Mouse (Mus musculus): Measurements from ENCODE around the gene Ebf3. TPM values are rescaled to one million over a fixed set of nuclear protein-coding genes. Genes with fewer than 3 reads are reported as not detected.

Ebf3 gene
- polyA plus RNA-seq, 1 experiment from 2014 or later, result 12.9 TPM

- no peak overlapping the region for H3K4me3 ChIP-seq (ENCODE audit: low read depth, low read length)
- H3K27ac ChIP-seq (ENCODE audit: low read depth, low read length), result no peak overlapping the region; the same call in 1 of the 2 replicates
- peaks cover 16% of the 10 kb centered on the region for H3K4me1 ChIP-seq (ENCODE audit: control insufficient read depth, insufficient read depth, low read length)
- WGBS, result 40% methylated on average over 5 of the region's 5 CpGs
- H3K36me3 ChIP-seq (ENCODE audit: control insufficient read depth, insufficient read depth, low read length), result no peaks in the 10 kb centered on the region
- DNase-seq (ENCODE audit: low spot score) (no peak), ATAC-seq (ENCODE audit: insufficient read depth, low FRiP score, low TSS enrichment) (no peak)
- H3K27me3 ChIP-seq (ENCODE audit: control insufficient read depth, insufficient read depth, low read length), result no peaks in the 10 kb centered on the region
- no peak overlapping the region for H3K9ac ChIP-seq (ENCODE audit: low read length)
- no peaks in the 10 kb centered on the region for H3K9me3 ChIP-seq (ENCODE audit: control insufficient read depth, low read length)
- no peak overlapping the region for H3K4me2 ChIP-seq (ENCODE audit: low read depth)
Measured at GRCm38 (mm10) chr7:137239542-137240133, 74.6 kb downstream of the Ebf3 start.

GRCm38 (mm10) chr7:137237419-137237818, 76.8 kb downstream of the Ebf3 start:
- Histone ChIP-seq H3K4me2 (ENCODE audit: low read depth) (no peak overlapping the region), H3K27ac (ENCODE audit: low read depth, low read length) (no peak overlapping the region), H3K27me3 (ENCODE audit: control insufficient read depth, insufficient read depth, low read length) (no peaks in the 10 kb centered on the region), H3K4me1 (ENCODE audit: control insufficient read depth, insufficient read depth, low read length) (peaks cover 10% of the 10 kb centered on the region), H3K4me3 (ENCODE audit: low read depth, low read length) (no peak overlapping the region), H3K9ac (ENCODE audit: low read length) (no peak overlapping the region), H3K36me3 (ENCODE audit: control insufficient read depth, insufficient read depth, low read length) (no peaks in the 10 kb centered on the region), H3K9me3 (ENCODE audit: control insufficient read depth, low read length) (no peaks in the 10 kb centered on the region)
- DNase-seq (ENCODE audit: low spot score) (peak; percentile 12), ATAC-seq (ENCODE audit: insufficient read depth, low FRiP score, low TSS enrichment) (no peak)
- whole genome bisulfite sequencing, result 57% methylated on average over 12 of the region's 12 CpGs

- 92% methylated on average over 3 of the region's 3 CpGs for WGBS
Measured at GRCm38 (mm10) chr7:137223823-137224222, 90.4 kb downstream of the Ebf3 start.

GRCm38 (mm10) chr7:137222831-137223505, 91.3 kb downstream of the Ebf3 start:
- H3K36me3 ChIP-seq (ENCODE audit: control insufficient read depth, insufficient read depth, low read length), result 0 out of 2 replicates have a peak, but pooled peaks cover 2% of the 10 kb centered on the region

More at GRCm38 (mm10) chr7:137223823-137224222, 90.4 kb downstream of the Ebf3 start:
- Histone ChIP-seq H3K27ac (ENCODE audit: low read depth, low read length) (no peak overlapping the region), H3K36me3 (ENCODE audit: control insufficient read depth, insufficient read depth, low read length) (0 out of 2 replicates have a peak, but pooled peaks cover 2% of the 10 kb centered on the region), H3K4me1 (ENCODE audit: control insufficient read depth, insufficient read depth, low read length) (peaks cover 19% of the 10 kb centered on the region), H3K9me3 (ENCODE audit: control insufficient read depth, low read length) (no peaks in the 10 kb centered on the region), H3K4me2 (ENCODE audit: low read depth) (no peak overlapping the region), H3K9ac (ENCODE audit: low read length) (no peak overlapping the region), H3K27me3 (ENCODE audit: control insufficient read depth, insufficient read depth, low read length) (no peaks in the 10 kb centered on the region), H3K4me3 (ENCODE audit: low read depth, low read length) (no peak overlapping the region)
- ATAC-seq (ENCODE audit: insufficient read depth, low FRiP score, low TSS enrichment) (no peak), DNase-seq (ENCODE audit: low spot score) (no peak)

GRCm38 (mm10) chr7:137221599-137221998, 92.6 kb downstream of the Ebf3 start:
- H3K4me3 ChIP-seq (ENCODE audit: low read depth, low read length), result no peak overlapping the region
- no peaks in the 10 kb centered on the region for H3K9me3 ChIP-seq (ENCODE audit: control insufficient read depth, low read length)
- no peaks in the 10 kb centered on the region for H3K27me3 ChIP-seq (ENCODE audit: control insufficient read depth, insufficient read depth, low read length)
- peaks cover 6% of the 10 kb centered on the region; the same call in 1 of the 2 replicates for H3K4me1 ChIP-seq (ENCODE audit: control insufficient read depth, insufficient read depth, low read length)
- WGBS, result 30% methylated on average over 6 of the region's 6 CpGs
- ATAC-seq (ENCODE audit: insufficient read depth, low FRiP score, low TSS enrichment) (no peak), DNase-seq (ENCODE audit: low spot score) (peak; percentile 37)
- 0 out of 2 replicates have a peak, but pooled peaks cover 2% of the 10 kb centered on the region for H3K36me3 ChIP-seq (ENCODE audit: control insufficient read depth, insufficient read depth, low read length)
- H3K4me2 ChIP-seq (ENCODE audit: low read depth), result no peak overlapping the region
- H3K27ac ChIP-seq (ENCODE audit: low read depth, low read length), result no peak overlapping the region
- H3K9ac ChIP-seq (ENCODE audit: low read length), result no peak overlapping the region

More at GRCm38 (mm10) chr7:137222831-137223505, 91.3 kb downstream of the Ebf3 start:
- DNase-seq (ENCODE audit: low spot score), result no peak
- no peak overlapping the region for H3K9ac ChIP-seq (ENCODE audit: low read length)
- H3K4me3 ChIP-seq (ENCODE audit: low read depth, low read length), result no peak overlapping the region
- H3K4me2 ChIP-seq (ENCODE audit: low read depth), result no peak overlapping the region
- no peak overlapping the region for H3K27ac ChIP-seq (ENCODE audit: low read depth, low read length)
- H3K9me3 ChIP-seq (ENCODE audit: control insufficient read depth, low read length), result no peaks in the 10 kb centered on the region
- no peaks in the 10 kb centered on the region for H3K27me3 ChIP-seq (ENCODE audit: control insufficient read depth, insufficient read depth, low read length)
- no peak for ATAC-seq (ENCODE audit: insufficient read depth, low FRiP score, low TSS enrichment)
- H3K4me1 ChIP-seq (ENCODE audit: control insufficient read depth, insufficient read depth, low read length), result peaks cover 12% of the 10 kb centered on the region
- WGBS, result 96% methylated on average over 6 of the region's 6 CpGs

- Histone ChIP-seq H3K9ac (ENCODE audit: low read length) (no peak overlapping the region), H3K27me3 (ENCODE audit: control insufficient read depth, insufficient read depth, low read length) (no peaks in the 10 kb centered on the region), H3K9me3 (ENCODE audit: control insufficient read depth, low read length) (no peaks in the 10 kb centered on the region), H3K27ac (ENCODE audit: low read depth, low read length) (no peak overlapping the region), H3K4me3 (ENCODE audit: low read depth, low read length) (no peak overlapping the region), H3K36me3 (ENCODE audit: control insufficient read depth, insufficient read depth, low read length) (0 out of 2 replicates have a peak, but pooled peaks cover 2% of the 10 kb centered on the region), H3K4me2 (ENCODE audit: low read depth) (no peak overlapping the region), H3K4me1 (ENCODE audit: control insufficient read depth, insufficient read depth, low read length) (peaks cover 4% of the 10 kb centered on the region; the same call in 1 of the 2 replicates)
- ATAC-seq (ENCODE audit: insufficient read depth, low FRiP score, low TSS enrichment) (no peak), DNase-seq (ENCODE audit: low spot score) (no peak)
- WGBS, result 90% methylated on average over 4 of the region's 4 CpGs
Measured at GRCm38 (mm10) chr7:137220436-137220835, 93.8 kb downstream of the Ebf3 start.

- no peaks in the 10 kb centered on the region for H3K9me3 ChIP-seq (ENCODE audit: control insufficient read depth, low read length)
- H3K36me3 ChIP-seq (ENCODE audit: control insufficient read depth, insufficient read depth, low read length), result 0 out of 2 replicates have a peak, but pooled peaks cover 2% of the 10 kb centered on the region
- ATAC-seq (ENCODE audit: insufficient read depth, low FRiP score, low TSS enrichment) (no peak), DNase-seq (ENCODE audit: low spot score) (no peak)
- 78% methylated on average over 12 of the region's 12 CpGs for WGBS
- H3K27ac ChIP-seq (ENCODE audit: low read depth, low read length), result no peak overlapping the region
- no peak overlapping the region for H3K4me2 ChIP-seq (ENCODE audit: low read depth)
- no peaks in the 10 kb centered on the region for H3K27me3 ChIP-seq (ENCODE audit: control insufficient read depth, insufficient read depth, low read length)
- H3K4me3 ChIP-seq (ENCODE audit: low read depth, low read length), result no peak overlapping the region
- no peak overlapping the region for H3K9ac ChIP-seq (ENCODE audit: low read length)
- peaks cover 4% of the 10 kb centered on the region; the same call in 1 of the 2 replicates for H3K4me1 ChIP-seq (ENCODE audit: control insufficient read depth, insufficient read depth, low read length)
Measured at GRCm38 (mm10) chr7:137218706-137219105, 95.5 kb downstream of the Ebf3 start.

GRCm38 (mm10) chr7:137213444-137213843, 100.8 kb downstream of the Ebf3 start:
- no peaks in the 10 kb centered on the region for H3K27me3 ChIP-seq (ENCODE audit: control insufficient read depth, insufficient read depth, low read length)
- no peak overlapping the region for H3K27ac ChIP-seq (ENCODE audit: low read depth, low read length)
- 79% methylated on average over 1 of the region's 1 CpGs for WGBS
- ATAC-seq (ENCODE audit: insufficient read depth, low FRiP score, low TSS enrichment) (no peak), DNase-seq (ENCODE audit: low spot score) (no peak)
- H3K36me3 ChIP-seq (ENCODE audit: control insufficient read depth, insufficient read depth, low read length), result no peaks in the 10 kb centered on the region
- H3K9ac ChIP-seq (ENCODE audit: low read length), result no peak overlapping the region
- no peak overlapping the region for H3K4me3 ChIP-seq (ENCODE audit: low read depth, low read length)
- H3K4me1 ChIP-seq (ENCODE audit: control insufficient read depth, insufficient read depth, low read length), result peaks cover 2% of the 10 kb centered on the region
- no peaks in the 10 kb centered on the region for H3K9me3 ChIP-seq (ENCODE audit: control insufficient read depth, low read length)
- no peak overlapping the region for H3K4me2 ChIP-seq (ENCODE audit: low read depth)

- no peak overlapping the region for H3K4me3 ChIP-seq (ENCODE audit: low read depth, low read length)
- no peaks in the 10 kb centered on the region for H3K9me3 ChIP-seq (ENCODE audit: control insufficient read depth, low read length)
- peaks cover 13% of the 10 kb centered on the region for H3K4me1 ChIP-seq (ENCODE audit: control insufficient read depth, insufficient read depth, low read length)
- H3K36me3 ChIP-seq (ENCODE audit: control insufficient read depth, insufficient read depth, low read length), result no peaks in the 10 kb centered on the region
- H3K27ac ChIP-seq (ENCODE audit: low read depth, low read length), result no peak overlapping the region
- DNase-seq (ENCODE audit: low spot score) (no peak), ATAC-seq (ENCODE audit: insufficient read depth, low FRiP score, low TSS enrichment) (no peak)
- no peak overlapping the region for H3K4me2 ChIP-seq (ENCODE audit: low read depth)
- H3K27me3 ChIP-seq (ENCODE audit: control insufficient read depth, insufficient read depth, low read length), result no peaks in the 10 kb centered on the region
- 72% methylated on average over 4 of the region's 4 CpGs for WGBS
- H3K9ac ChIP-seq (ENCODE audit: low read length), result no peak overlapping the region
Measured at GRCm38 (mm10) chr7:137211332-137211731, 102.9 kb downstream of the Ebf3 start.

All from neural tube, embryonic 11.5 days (tissue).